Mouse (Mus musculus) monocyte, adult 2 months (primary cell): Measurements from ENCODE around the gene Tcl1b1.
"Not testable (repeated sequence)": the region's sequence is repeated elsewhere in the genome, so short reads cannot be mapped to it uniquely, and the experiment has no call there.

ENCODE experiments used
- DNase-seq, 2 experiments: peaks; one replicate each; pipeline ENCODE4 v3.0.0; 2022; ENCODE audit warnings: low spot score in 2 of 2, low read depth in 1 of 2

Tcl1b1 gene

DNA sequence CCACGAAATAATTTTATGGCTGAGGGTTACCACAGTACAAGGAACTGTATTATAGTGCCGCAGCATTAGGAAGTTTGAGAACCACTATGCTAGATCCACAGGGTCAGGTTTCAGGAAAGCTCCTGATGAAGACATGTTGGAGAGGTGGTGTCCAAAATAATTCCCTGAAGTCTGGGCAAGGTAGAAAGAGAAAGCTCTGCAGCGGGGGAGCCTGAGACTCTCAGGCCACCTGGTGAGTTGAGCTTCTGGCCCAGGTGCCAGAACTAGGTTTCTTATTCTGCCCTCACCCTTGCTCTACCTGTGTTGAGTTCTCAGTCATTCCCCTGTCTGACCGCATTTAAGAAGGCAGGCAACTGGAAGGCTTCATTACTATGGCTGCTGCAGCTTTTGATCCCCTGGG, at the start of gene Tcl1b1:
TSS of gene Tcl1b1 (plus strand) at position 301 of the 400 bp plus-strand sequence.
- no peak for DNase-seq

GRCm38 (mm10) chr12:105109812-105110211, 49.7 kb upstream of the Tcl1b1 start:
- DNase-seq: no peak

DNA sequence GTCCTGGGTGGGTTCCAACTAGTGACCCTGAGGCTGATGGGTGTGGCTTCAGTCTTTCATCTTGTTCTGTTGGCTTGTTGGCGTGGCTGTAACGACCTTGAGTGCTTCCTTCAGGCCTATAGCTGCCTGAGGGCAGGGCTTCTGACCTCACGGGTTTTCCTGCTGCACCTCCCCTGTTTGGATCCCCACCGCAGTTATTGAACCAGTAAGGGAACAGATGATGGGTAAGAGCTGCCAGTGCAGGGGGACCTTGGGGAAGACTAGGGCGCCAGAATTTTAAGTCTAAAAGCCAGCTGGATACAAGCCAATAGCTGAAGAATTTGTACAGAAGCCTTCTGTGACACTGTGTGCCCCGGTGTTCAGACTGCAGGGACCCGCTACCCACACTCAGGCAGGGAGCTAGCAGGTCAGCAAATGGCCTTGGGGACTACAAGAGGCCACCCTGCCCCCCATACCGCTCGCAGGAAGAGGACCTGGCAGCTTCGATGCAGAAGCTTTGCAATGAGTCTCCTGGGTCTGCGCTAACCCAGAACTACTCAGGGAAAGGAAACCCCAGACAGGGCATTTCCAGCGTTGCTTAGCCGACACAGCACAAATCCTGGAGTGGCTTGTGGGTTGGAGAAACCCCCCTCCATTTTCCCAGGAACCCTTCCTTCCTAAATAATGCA, 47.0 kb upstream of the Tcl1b1 start:
- no peak for DNase-seq

DNA sequence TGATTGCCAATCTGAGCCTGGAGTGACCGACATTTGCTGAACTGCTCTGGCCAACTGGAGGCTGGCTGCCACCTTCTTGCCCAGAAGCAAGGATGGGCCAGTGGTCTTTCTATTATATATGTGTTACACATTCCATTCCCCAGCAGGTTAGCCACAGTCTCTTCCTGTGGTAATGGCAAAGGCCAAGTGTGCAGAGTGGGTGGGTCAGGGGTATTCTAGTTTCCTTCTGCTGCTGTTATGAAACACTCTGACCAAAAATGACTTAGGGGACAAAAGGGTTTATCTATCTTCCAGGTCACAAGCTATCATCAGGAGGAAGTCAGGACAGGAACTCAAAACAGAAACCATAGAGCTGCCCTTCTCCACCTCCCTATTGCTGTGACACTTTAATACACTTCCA, 42.8 kb upstream of the Tcl1b1 start:
- no peak for DNase-seq

- DNase-seq: no peak
Observed at GRCm38 (mm10) chr12:105125362-105125761, 34.1 kb upstream of the Tcl1b1 start.

GRCm38 (mm10) chr12:105126516-105126915, 33.0 kb upstream of the Tcl1b1 start:
- no peak for DNase-seq

- no peak for DNase-seq
Observed at GRCm38 (mm10) chr12:105127607-105128006, 31.9 kb upstream of the Tcl1b1 start.

DNA sequence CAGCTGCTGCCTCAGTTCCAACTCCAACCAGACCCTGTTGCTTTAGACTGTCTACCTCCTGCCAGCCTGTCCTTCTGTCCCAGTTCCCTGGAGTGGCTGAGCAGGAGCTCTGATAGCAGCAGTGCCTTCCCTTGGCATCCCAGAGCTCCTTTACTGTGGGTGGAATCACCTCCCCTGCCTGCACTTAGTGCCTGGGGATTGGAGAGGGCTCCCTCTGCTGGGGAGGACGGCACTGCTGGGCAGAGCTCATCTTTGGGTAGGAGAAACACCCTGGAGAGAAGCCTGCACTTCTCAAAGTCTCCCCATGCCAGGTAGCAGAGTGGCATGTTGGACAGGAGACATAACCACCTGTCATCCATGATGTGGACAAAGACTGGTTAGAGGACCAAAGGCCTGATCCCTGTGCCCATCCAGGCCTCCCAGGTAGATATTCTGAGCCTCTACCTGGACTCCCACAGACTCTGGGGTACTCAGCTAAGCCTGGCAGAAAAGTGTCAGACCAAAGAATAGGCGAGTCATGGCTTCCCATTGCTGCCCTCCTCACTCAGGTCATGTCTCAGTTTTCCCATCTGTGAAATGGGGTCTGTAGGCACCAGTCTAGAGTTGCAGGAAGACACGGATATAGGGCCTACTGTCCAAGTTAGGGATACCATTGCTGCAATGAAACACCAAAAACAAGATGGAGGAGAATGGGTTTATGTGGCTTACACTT, 29.8 kb upstream of the Tcl1b1 start:
- DNase-seq: not testable (repeated sequence)

GRCm38 (mm10) chr12:105134167-105134566, 25.3 kb upstream of the Tcl1b1 start:
- not testable (repeated sequence) for DNase-seq

DNA sequence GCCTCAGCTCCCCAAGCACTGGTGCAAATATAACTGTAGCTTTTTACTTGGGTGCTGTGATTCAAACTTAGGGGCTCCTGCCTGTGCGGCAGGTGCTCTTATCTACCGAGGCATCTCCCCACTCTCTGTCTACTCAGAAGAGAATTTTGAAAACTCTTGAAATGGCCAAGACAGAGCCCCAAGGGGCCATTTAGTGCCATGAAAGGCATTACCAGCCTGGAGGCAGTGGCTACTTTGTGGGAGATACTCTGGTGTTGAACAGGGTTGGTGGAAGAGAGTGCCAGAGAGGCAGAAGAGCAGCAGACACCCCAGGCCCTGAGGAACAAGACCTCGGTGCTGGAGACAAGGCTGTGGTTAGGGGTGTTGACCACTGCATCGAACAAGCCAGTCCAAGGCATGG, 24.7 kb upstream of the Tcl1b1 start:
- not testable (repeated sequence) for DNase-seq

- not testable (repeated sequence) for DNase-seq
Observed at GRCm38 (mm10) chr12:105137729-105138128, 21.8 kb upstream of the Tcl1b1 start.

DNA sequence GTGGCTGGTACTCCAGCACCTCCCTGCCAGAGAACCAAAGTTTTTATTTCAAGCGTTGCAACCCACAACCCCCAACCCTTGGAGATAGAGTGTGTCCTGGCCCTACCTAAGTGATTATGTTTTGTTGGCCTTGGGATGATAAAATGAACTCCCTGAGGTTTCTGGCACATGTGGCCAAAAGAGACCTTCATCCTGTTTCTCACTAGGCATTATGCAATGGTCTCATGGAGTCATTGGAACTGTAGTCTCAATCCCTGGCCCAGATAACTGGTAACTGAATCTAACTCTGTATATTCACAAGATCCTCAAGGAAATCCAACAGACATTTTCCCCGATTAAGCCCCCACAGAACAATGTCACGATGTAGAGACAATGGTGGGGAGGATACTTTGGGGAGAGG, 16.4 kb upstream of the Tcl1b1 start:
- DNase-seq: no peak

GRCm38 (mm10) chr12:105144928-105145327, 14.6 kb upstream of the Tcl1b1 start:
- not testable (repeated sequence) for DNase-seq

DNA sequence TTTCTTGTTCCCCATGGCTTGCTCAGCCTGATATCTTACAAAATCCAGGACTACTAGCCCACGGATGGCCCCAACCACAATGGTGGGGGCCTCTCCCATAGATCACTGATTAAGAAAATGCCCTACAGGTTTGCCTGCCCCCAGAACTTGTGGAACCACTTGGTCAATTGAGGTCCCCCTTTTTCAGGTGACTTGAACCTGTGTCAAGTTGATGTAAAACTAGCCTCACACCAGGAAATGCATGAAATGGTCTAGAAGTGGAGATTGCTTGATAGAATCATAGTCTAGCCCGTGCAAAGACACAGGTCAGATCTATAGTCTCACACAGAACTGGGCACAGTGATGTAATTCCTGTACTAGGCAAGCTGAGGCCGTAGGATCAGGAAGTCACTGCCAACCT, 13.8 kb upstream of the Tcl1b1 start, which contains the start of gene Tcl1b2:
TSS of gene Tcl1b2 (plus strand) at position 301 of the 400 bp plus-strand sequence.
- no peak for DNase-seq

DNA sequence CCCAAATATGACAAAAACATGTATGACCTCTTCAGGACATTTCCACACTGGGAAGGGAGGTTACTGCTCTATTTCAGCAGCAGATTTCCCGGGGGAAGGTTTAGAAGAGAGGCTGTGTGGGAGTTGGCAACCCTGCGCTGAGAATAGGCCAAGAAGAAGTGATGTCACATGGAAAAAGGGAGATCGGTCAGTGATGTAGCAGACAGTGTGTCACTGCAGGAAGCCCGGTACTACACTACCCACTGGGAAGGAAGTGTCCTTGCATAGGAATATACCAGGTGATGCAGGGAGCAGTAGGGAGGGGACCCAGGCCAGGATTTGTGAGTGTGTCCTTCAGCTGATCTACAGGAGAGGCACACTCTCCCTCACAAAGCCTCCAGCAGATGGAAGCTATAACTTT, 4.2 kb upstream of the Tcl1b1 start:
- DNase-seq: not testable (repeated sequence)

GRCm38 (mm10) chr12:105158842-105159241, 648 bp upstream of the Tcl1b1 start:
- no peak for DNase-seq

GRCm38 (mm10) chr12:105166734-105167133, 7.2 kb downstream of the Tcl1b1 start:
- no peak for DNase-seq

DNA sequence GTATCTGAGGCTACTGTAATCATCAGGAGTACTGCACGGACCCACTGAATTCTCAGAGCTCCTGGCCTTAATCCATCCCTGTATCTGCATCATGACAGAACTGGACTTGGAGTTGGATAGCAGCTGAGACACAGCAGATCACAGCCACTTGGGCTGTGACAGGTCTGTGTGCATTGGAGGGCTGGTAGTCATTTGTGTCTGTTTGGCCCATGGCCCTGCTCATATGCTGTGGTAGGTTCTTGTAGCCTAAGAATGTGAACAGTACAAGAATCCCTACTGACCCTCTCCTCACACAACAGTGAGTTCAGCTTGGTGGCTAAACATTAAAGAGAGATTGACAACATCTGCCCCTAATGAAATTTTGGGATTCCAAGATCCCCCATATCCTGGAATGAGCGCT, 13.9 kb downstream of the Tcl1b1 start:
- no peak for DNase-seq

DNA sequence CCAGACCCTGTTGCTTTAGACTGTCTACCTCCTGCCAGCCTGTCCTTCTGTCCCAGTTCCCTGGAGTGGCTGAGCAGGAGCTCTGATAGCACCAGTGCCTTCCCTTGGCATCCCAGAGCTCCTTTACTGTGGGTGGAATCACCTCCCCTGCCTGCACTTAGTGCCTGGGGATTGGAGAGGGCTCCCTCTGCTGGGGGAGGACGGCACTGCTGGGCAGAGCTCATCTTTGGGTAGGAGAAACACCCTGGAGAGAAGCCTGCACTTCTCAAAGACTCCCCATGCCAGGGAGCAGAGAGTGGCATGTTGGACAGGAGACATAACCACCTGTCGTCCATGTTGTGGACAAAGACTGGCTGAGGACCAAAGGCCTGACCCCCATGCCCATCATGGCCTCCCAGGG, 14.8 kb downstream of the Tcl1b1 start:
- DNase-seq: peak; percentile 13 to 42

GRCm38 (mm10) chr12:105176044-105176443, 16.6 kb downstream of the Tcl1b1 start, which contains the start of gene Tcl1b5:
Tcl1b5 (plus strand) TSS chr12:105176344.
- DNase-seq: not testable (repeated sequence)

GRCm38 (mm10) chr12:105181040-105181644, 21.7 kb downstream of the Tcl1b1 start:
- not testable (repeated sequence) for DNase-seq

GRCm38 (mm10) chr12:105188980-105189379, 29.5 kb downstream of the Tcl1b1 start:
- DNase-seq: not testable (repeated sequence)
